Mouse (Mus musculus): Measurements from ENCODE around the gene Lcn4.

DNA sequence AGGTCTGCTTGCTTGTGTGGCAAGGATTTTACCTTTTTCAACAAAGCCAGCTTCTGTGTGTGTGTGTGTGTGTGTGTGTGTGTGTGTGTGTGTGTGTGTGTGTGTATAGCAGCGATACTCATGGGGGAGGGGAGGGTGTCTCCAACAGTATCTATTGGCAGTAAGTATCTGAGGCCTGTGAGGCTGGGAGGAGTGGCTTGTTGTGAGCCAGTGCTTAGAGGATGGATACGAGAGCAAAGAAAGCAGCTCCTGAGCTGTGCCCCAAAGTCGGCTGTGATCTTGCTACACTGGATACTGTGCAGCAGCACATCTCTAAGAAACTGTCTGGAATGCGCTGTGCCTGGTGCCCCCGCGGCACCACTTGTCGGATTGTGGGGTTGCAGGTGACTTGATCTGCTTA is 53.2 kb downstream of the Lcn4 start:
- TF ChIP-seq CTCF (IDR thresholded peaks at IDR 0.05; ENCODE audit: extremely low read depth, insufficient read depth, insufficient read length, insufficient replicate concordance) = no peak
- TF ChIP-seq POLR2A (IDR thresholded peaks at IDR 0.05; ENCODE audit: low read depth, low read length) = no peak
